Mouse (Mus musculus) ZHBTc4 (cell line): ENCODE data around the gene Dguok.

ENCODE experiments used
- DNase-seq: peaks from one replicate; pipeline ENCODE4 v3.0.0-alpha.2; 2011; ENCODE audit warnings: low read depth, low spot score

Gene Dguok

DNA sequence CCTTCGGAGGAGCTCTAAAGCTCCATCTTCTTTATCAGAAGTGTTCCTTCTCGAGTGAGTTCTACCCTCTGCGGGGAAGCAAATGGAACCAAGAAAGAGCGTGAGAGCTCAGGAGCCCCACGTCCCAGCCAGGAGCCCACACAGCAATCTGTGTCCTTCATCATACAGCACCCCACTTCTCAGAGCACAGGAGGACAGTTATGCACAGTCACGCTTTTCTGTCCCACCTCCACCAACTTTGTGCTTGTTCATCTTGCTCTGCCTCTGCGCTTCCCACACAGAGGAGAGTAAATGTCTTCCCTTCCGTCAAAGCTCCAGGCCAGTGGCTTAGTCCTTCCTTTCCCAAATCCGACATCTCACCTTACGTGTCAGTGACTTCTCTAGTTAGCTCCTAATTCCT is 7.7 kb downstream of the Dguok start:
- no peak for DNase-seq

DNA sequence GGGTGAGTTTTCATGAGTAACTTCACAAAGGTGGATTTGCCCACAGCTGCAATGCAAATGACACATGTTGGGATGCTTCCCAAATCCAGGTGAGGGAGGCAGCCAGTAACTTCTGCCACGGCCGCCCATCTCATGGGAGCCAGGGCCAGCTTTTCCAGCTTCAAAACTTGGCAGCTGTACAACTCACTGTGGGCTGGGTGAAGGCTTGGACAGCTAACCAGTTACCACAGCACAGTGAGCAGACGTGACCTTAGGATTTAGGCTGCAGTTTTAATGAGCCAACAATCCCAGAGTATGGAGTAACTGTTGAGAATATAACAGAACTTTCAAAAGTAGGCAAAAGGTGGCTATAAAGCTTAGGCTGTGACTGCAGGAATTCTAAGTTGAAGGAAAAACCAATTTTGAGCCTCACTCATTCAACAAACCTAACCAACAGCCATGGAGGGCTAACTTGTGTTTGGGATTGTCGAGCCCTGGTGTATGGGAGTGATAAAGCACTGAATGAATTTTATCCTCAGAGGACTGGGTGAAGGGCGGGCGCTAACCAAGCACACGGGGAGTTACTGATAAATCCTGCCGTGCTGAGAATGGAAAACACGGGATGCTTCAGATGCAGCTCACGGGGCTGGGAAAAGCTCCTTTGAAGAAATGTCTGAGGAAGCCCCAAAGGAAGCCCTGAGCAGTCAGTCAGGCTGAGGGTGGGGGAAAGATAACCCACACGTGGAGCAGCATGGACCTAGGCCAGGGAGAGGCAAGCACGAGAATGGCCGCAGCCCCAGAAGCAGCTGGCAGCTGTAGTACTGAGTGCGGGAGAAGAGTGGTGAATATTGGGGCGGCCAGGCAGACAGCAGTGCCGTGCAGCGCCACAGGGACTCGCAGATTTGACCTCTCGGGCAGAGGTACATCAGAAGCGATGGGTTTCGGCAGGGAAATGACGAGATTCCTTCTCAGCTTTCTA is 9.7 kb downstream of the Dguok start:
- no peak for DNase-seq

GRCm38 (mm10) chr6:83496009-83496752 is 10.6 kb downstream of the Dguok start:
- DNase-seq: no peak

DNA sequence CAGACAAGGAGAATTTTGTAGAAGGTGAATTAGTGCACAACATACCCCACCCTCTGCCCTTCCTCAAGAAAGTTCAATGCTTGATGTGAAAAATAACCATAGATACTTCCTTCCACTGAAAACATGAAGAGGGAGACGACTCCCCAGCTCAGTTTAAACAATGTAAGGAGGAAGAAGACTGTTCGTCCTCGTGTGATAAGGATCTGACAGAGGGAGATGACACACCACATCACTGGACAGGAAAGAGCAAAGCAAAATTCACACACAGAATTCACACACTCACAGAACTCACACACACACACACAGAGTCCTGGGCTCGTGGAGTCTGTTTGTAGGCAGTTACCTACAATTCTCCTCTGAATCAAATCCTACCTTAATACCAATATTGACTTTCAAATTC is 16.1 kb downstream of the Dguok start:
- DNase-seq: no peak

DNA sequence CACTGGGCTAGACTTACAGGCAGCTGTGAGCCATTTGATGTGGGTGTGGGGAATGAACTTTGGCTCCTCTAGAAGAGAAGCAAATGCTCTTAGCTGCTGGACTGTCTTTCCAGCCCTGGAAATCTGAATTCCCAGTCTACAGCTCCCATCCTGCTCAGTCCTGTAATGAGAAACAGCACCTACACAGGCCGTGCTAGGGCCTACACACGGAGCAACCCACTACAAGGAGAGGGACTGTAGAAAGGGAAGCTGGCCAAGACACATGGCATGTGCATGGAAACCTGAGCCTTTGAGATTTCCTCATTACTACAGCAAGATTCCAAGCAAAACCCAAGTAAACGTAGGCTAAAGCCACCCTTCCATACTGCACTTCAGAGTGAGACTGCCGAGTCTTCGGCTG is 18.6 kb downstream of the Dguok start:
- no peak for DNase-seq

DNA sequence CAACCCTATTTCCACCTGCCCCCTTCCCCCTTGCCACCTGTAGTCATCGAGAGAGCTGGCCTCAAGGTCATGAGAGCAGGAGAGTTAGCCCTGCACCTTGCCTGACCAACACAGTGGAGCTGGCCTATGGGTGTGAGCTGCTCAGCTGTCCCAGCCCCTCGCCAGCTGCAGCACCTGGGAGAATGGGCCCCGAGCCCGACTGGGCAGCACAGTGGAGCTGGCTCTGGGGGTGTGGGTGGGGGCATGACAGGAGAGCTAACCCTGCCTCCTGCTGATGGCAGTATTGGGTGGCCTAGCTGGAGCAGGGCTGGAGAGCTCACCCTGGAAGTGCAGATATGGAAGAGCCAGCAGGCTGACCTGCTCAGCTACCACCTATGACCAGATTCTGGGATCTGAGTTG is 19.5 kb downstream of the Dguok start:
- DNase-seq: no peak

GRCm38 (mm10) chr6:83485854-83486253 is 20.9 kb downstream of the Dguok start:
- no peak for DNase-seq

GRCm38 (mm10) chr6:83483776-83484175 is 23.0 kb downstream of the Dguok start:
- no peak for DNase-seq

GRCm38 (mm10) chr6:83482418-83483085 is 24.2 kb downstream of the Dguok start:
- DNase-seq: no peak

GRCm38 (mm10) chr6:83480019-83480655 is 26.6 kb downstream of the Dguok start:
- no peak for DNase-seq

DNA sequence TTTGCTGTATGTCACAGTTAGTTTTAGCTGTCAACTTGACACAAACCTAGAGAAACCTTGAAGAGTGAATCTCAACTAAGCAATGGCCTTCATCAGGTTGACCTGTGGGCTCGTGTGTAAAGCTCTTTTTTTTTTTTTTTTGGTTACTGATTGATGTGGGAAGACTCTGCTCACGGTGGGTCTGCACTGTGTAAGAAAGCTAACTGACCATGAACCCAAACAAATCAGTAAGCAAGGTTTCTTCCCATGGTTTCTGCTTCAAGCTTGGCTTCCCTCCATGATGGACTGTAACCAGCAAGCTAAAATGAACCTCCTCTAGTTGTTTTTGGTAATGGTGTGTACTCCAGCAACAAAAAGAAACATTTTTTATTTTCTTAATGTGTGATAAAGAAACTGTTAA is 27.6 kb downstream of the Dguok start:
- DNase-seq: no peak

GRCm38 (mm10) chr6:83478628-83479027 is 28.1 kb downstream of the Dguok start:
- no peak for DNase-seq

GRCm38 (mm10) chr6:83478217-83478616 is 28.6 kb downstream of the Dguok start:
- DNase-seq: peak; percentile 34

GRCm38 (mm10) chr6:83475431-83475830 is 31.3 kb downstream of the Dguok start:
- no peak for DNase-seq

GRCm38 (mm10) chr6:83473240-83473639 is 33.5 kb downstream of the Dguok start:
- no peak for DNase-seq

DNA sequence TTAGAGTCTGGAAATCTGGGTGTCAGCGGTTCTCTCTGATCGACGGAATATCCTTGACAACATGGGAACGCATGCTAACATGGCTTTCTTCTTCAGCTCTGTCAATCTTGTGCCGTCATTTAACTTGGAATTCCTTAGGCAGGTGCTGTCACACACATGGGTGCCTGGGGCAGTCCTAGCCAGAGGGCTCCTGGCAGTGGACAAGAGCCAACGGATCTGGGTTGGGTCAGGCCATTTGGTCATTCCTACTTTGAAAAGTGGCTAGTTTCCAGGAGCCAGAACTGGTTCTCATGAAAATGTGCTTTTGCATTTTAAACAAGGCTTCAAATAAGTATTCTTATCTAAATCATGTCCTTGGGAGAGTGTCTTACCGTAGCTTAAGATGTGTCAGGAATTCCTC is 35.0 kb downstream of the Dguok start:
- no peak for DNase-seq

GRCm38 (mm10) chr6:83464011-83464410 is 42.8 kb downstream of the Dguok start:
- DNase-seq: no peak

- DNase-seq: no peak
Measured at GRCm38 (mm10) chr6:83459034-83459644, 47.6 kb downstream of the Dguok start, which contains the start of gene Tet3. TSS of gene Tet3 (minus strand) at chr6:83459084.

DNA sequence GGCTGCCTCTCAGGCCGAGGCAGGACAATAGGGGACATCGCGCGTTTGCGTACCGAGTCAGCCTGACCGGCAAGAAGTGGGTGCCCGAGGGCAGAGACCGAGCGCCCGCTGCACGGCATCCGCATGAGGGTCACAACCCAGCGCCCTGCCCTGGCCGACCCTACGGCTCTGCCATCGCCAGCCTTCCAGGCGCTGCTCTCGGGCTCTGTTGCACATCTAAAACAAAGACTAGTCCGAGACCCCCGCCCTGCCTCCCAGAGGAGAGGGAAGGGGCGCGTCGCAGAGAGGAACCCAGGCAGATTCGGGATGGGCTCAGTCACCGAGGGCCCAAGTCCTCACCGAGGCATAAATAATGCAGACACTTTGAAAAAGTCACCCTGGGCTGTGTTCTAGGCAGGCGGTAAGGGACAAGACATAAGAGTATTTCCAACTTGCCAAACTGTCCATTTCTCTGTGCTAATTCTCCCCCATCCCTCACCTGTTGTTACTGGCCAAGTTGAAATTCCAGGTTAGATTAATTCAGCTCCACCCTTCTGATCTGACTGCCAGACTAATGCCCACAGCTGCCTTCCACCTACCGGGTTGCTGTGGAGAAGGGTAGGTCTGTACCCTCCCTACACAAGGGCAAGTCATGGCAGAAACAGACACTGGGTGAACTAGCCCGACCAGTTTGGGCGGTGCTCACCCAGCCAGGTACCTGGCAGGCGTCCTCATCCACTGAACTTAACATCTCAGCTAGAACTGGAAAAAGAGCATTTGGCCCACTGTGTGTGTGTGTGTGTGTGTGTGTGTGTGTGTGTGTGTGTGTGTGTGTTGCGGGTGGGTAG is 49.6 kb downstream of the Dguok start:
- peak; percentile 42 for DNase-seq
